Mouse (Mus musculus): Measurements from ENCODE around the gene Fam89b.

Fam89b gene

DNA sequence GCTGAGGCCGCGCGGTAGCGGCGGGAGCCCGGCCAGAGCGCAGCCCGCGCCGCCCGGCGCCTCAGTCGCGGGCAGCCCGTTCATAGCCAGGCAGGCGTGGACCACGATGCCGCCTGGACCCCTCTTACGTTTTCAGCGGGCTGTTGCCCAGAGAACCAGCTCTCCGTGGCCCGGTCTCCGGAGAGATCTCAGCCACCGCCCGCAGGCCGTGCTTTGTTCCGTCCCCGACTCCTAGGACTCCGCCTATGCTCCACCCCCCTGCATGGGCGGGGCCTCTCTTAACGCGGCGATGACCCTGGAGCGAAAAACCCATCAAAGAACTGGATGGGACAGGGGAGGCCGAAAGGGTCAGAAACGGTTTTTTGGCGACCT, at the start of gene Fam89b:
Fam89b (minus strand) TSS at position 210 of the 372 bp plus-strand sequence.
- DNase-seq: peak; percentile 70 to 79

DNA sequence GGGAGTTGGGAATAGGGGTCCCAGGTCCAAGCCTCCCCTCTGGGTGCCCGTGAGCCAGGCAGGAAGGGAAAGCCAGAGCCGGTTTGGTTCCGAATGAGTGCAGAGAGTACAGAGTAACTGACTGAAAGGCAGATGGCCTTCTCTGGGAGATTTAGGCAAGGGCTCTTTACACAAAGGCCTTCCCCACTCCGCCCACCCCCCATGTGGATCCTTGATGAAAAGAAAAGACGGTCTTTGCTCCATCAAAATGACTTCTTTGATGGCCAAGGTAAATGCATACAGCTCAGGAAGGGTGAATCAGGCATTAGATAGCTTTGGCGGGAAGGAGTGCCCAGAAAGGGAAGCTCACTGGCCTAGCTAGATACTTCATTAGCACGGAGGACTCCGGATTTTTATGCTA, 48.9 kb upstream of the Fam89b start:
- DNase-seq: no peak

DNA sequence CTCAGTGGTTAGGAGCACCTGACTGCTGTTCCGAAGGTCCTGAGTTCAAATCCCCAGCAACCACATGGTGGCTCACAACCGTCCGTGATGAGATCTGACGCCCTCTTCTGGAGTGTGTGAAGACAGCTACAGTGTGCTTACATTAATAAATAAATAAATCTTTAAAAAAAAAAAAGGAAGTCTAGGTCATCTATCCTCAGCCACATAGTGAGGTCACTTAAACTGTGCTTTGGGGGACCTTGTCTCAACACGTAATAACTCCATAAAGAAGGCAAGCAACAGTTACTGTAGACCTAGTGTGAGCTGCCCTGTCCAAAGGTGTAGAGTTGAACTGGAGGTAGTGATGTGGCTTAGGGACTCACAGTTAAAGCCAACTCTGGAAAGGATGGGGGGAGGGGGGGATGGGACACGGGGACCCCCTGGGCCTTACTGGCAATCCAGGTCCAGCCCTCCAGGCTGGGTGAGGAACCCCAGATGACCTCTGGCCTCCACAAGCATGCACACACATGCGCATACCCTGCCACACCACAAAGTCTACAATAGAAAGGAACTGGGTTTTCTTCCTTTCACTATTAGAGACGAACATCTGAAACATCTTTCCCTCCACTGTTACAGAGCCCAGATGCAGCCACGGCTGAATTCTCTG, 48.1 kb upstream of the Fam89b start:
- no peak for DNase-seq

DNA sequence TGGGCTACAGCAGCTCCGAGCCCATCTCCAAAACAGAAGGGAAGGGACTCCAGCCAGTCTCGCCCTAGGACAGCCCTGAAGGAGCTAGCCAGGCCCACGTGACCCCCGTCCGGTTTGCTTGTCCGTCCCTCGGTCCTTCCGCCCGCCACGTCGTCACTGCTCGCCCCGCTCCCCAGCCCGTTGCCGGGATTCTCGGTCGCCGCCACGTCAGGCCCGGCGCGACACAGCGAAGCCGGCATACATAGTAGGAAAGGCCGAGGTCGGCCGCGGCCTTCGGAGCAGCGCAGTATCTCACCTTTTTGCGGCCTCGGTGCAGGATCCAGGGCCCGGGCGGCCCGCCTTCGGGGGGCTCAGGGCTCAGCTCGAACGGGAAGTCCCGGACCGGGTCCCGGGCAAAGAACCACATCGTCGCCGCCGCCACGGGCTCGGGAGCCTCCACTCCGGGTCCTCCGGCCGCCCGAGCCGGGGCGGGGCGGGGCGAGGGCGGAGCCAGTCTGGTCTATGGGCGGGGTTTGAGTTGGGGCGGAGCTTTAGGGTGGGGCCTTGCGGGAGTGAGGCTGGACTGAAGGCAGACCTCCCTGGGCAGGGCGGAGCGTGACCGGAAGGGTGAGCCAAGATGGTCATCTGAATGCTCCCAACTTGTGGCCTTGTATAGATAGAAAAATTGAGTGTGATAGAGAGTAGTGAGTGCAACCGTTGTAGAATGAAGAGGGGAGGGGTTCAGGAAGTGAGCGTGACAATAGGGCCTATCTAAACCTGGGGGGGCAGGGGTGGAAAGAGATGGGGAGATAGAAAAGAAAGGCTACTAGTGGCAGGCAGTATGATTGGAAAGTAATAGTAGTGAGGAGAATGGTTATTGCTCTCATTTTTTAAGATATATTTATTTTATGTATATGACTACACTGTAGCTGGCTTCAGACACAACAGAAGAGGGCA, 41.7 kb upstream of the Fam89b start, which contains the start of gene Scyl1:
Scyl1 (minus strand) TSS at position 495 of the 936 bp plus-strand sequence.
- peak; percentile 83 to 87 for DNase-seq

DNA sequence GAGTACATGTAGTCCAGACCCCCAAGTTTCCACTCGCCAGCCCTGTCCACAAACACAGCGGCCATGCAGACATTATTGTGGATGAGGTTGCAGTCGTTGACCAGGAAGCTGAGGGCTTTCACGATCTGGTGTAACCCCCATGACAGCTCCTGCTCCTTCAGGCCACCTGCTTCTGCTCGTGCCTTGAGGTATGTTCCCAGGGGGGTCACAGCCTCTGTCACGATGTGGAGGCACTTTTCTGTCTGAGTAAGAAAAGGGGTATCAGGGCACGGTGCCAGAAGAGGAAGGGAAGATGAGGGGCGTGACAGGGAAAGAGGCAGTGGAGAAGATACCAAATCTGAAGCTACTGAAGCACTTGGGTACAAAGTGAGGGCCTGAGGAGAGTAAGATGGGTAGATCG, 40.9 kb upstream of the Fam89b start:
- no peak for DNase-seq

DNA sequence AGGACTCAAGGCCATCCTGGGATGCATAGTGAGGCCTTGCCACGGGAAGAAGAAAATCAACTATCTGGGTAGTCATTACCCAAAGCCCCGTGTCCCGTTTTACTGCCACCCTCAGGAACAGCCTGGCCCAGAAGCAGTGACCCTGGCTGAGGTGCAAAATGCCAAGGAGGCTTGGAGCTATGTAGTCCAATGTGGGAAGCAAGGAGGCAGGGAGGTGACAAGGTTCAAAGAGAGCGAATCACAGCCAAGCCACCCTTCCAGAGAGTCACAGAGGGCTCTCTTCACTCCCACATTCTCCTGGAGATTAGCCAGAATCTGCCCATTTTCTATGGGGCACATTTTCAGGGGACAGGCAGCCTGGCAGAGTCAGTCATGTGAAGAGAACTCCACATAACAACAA, 37.8 kb upstream of the Fam89b start:
- DNase-seq: no peak

DNA sequence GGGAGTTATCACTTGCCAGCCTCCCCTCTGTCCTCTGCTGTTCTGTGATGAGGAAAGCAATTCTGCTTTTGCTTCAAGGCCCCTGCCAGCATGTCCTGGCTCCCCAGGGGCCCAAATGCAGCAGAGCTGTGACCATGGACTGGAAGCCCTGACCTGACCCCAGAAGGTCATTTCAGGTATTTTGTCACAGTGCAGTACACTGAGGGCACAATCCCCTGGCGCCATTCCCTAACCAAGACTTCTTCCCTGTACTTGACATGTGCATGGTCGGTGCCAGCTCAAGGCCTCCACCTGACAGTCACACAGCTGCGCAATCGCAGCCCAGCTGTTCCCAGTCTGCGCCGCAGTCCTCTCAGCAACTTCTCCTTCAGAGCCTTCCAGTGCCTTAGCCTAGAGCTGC, 33.7 kb upstream of the Fam89b start:
- DNase-seq: no peak

DNA sequence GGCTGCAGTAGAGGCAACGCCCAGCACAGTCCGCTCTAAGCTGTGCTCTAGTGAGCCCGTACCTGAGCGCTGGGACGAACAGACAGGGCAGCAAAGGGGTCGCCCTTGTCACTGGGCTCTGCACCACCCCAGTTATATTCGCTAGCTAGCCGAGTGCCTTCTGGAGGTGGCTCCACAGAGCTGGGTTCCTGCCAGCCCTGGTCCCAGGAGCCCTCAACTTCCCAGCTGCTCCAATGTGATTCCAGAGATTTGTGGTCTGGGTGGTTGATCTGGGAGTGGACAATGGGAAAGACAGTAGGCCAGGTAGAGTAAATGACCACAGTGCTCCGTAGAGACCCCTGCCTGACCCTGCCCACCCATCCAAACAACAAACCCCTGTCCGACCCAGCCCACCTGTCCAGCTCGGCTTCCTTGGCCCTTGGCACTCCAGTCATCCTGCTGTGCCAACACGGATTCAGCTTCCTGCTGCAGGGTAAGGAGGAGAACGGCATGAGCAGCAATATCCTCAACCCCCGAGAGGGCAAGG, 29.5 kb upstream of the Fam89b start:
- no peak for DNase-seq

DNA sequence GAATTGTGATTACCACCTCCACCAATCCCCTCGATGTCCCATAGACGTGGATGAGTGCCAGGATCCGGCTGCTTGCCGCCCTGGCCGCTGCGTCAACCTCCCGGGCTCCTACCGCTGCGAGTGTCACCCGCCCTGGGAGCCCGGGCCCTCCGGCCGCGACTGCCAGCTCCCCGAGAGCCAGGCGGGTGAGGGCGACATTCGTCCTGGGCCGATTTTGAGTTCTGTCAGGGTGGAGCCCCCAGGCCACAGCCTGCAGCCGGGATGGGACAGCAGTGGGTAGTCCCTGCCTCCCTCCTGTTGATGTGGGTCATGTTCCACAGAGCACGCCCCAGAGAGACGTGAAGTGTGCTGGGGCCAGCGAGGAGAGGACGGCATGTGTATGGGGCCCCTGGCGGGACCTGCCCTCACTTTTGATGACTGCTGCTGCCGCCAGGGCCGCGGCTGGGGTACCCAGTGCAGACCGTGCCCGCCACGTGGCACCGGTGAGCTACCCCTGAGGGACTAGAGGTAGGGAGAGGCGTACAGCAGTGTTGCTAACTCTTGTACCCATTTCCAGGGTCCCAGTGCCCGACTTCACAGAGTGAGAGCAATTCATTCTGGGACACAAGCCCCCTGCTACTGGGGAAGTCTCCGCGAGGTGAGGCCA, 27.7 kb upstream of the Fam89b start:
- no peak for DNase-seq

DNA sequence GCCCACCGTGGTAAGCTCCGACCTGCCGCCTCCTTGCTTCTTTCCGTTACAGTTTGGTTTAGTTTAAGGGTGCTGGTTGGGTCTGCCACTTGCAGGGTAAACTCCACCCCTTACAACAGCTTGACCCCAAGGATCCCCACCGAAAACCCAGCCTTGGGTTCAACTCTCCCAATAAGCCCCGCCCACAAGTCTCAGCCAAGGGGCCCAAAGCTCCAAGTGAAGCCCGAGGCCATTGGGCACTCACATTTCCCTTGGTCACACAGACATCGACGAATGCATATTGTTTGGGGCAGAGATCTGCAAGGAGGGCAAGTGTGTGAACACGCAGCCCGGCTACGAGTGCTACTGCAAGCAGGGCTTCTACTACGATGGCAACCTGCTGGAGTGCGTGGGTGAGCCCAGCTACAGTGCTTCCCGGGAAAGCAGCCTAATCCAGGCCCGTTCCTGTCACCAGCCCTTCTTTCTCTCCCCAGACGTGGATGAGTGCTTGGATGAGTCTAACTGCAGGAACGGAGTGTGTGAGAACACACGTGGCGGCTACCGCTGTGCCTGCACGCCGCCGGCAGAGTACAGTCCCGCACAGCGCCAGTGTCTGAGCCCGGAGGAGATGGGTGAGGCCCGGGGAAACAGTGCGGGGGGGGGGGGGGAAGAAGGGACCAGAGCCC, 27.0 kb upstream of the Fam89b start:
- DNase-seq: no peak

DNA sequence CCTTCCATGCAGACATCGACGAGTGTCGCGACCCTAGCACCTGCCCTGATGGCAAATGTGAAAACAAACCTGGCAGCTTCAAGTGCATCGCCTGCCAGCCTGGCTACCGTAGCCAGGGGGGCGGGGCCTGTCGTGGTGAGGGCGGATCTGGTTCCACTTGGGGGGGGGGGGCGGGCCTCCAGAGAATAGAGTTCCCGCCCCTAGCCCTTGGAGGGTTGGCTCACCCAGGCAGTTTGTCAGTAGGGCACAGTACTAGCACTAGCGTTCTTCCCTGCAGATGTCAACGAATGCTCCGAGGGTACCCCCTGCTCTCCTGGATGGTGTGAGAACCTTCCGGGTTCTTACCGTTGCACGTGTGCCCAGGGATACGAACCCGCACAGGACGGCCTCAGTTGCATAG, 22.3 kb upstream of the Fam89b start:
- no peak for DNase-seq

DNA sequence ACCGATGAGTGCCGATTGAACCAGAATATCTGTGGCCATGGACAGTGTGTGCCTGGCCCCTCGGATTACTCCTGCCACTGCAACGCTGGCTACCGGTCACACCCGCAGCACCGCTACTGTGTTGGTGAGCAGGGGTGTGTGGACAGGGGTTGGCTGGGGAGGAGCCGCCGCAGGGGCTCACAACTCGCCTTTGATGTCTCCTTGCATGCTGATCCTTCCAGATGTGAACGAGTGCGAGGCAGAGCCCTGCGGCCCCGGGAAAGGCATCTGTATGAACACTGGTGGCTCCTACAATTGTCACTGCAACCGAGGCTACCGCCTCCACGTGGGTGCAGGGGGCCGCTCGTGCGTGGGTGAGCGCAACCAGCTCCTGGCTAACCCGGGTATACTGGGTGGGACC, 21.5 kb upstream of the Fam89b start:
- no peak for DNase-seq

DNA sequence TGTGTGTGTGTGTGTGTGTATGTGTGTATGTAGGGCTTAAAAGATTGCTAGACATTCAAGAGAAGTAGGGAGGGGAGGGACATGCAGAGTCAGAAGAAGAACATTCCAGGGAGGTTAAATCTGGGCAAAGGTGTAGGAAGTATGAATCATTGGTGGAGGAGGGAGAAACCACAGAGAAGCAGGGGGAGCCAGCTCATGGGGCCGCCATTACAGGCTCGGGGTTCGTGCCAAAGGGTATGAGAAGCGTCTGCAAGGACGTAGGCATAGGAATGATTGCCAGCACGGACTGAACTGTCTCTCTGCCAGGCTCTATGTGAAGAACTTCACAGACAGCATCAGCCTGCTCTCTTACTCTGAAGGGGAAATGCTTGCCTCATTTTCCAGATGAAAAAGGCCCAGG, 20.0 kb upstream of the Fam89b start:
- no peak for DNase-seq

DNA sequence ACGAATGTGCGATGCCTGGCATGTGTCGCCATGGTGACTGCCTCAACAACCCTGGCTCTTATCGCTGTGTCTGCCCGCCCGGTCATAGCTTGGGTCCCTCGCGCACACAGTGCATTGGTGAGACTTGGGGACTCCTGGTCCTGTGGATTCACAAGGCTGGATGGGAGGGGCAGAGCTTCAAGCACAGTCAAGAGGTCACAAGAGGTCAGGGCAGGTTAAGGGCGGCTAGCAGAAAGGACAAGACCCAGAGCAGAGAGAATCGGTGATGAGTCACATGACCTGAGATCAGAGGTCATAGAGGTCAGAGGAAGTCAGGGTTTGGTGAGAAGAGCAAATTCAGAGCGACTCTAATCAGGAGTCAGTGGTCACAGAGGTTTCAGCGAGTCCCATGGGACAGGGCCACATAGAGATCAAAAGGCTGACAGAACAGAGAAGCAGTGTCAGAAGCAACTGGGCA, 17.5 kb upstream of the Fam89b start:
- no peak for DNase-seq

DNA sequence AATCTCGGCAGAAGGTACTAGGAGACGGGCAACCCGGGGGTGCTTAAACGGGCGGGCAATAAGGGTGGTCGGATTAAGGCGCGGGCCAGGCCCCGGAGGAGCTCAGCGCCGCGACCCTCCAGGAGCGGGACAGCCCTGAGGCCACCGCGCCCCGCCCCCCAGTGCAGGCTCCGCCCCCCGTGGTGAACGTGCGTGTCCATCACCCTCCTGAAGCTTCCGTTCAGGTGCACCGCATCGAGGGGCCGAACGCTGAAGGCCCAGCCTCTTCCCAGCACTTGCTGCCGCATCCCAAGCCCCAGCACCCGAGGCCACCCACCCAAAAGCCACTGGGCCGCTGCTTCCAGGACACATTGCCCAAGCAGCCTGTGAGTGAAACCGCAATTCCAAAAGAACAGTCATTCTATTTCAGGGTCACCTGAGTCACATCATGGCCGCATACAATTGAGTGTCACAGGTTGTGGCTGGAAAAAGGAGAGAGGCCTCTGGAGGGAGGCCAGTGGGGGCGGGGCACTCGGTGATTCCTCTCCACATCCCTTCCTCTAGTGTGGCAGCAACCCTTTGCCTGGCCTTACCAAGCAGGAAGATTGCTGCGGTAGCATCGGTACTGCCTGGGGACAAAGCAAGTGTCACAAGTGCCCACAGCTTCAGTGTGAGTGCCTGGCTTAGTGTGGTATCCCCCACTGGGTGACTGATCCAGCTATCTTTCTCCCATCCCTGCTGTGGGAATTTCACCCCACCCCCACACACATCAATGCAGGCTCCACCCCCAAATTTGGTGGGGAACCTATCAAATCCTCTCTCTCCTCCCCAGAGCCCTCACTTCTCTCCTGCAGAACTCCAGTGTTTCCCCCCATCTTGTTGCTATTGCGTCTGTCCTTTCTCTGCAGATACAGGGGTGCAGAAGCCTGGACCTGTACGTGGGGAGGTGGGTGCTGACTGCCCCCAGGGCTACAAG, 16.6 kb upstream of the Fam89b start:
- DNase-seq: no peak

DNA sequence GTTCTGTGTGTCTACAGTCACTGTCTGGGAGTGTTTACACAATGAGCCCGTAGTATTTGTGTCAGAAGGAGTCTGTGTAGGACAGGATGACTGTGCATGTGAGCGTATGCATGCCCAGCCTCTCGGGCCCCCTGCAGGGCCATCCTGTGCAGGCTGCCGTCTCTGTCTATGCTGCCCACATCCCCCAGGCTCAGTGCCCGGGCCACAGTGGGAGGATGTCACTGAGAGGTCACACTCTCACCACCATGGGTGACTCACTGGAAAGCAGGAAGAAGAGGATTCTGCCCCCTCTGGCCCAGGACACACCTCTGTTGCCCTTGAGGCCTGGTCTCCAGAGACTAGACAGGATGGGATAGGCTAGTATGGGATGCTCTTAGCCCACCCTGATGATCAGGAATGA, 14.1 kb upstream of the Fam89b start:
- DNase-seq: no peak

DNA sequence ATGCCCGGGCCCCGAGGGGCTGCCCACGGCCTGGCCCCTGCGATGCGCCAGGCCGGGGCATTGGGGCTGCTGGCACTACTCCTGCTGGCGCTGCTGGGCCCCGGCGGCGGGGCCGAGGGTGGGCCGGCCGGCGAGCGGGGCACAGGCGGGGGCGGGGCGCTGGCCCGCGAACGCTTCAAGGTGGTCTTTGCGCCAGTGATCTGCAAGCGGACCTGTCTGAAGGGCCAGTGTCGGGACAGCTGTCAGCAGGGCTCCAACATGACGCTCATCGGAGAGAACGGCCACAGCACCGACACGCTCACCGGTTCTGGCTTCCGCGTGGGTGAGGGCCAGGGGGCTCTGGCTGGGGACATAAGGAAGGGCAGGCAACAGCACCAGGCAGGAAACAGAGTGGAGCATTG, 12.8 kb upstream of the Fam89b start:
- DNase-seq: no peak

DNA sequence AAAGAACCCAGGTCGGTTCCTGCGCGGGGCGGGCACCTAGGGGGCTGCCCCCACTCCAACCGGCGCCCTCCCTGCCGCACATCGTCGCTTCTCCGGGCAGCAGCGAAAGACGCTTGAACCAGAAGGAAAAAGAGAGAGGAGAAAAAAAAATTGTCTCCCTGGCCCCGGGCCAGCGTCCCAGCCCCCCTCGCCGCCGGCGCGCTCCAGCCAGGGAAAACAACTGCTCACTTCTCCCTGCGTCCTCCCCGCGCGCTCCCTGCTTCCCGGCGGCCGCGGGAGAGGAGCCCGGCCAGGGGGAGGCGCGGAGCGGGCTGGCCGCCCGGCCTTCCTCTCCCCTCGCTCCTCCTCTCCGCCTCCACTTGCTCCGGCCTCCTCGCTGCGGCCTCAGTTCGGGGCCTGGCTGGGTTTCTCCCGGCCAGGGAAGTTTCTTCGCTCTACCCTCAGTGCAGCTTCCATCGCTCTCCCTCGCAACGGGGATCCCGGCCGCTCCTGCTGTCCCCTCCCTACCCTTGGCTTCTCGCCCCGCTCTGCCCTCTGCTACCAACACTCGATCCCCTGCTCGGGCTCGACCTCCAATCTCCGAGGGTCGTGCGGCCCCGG, 12.3 kb upstream of the Fam89b start:
- DNase-seq: no peak

DNA sequence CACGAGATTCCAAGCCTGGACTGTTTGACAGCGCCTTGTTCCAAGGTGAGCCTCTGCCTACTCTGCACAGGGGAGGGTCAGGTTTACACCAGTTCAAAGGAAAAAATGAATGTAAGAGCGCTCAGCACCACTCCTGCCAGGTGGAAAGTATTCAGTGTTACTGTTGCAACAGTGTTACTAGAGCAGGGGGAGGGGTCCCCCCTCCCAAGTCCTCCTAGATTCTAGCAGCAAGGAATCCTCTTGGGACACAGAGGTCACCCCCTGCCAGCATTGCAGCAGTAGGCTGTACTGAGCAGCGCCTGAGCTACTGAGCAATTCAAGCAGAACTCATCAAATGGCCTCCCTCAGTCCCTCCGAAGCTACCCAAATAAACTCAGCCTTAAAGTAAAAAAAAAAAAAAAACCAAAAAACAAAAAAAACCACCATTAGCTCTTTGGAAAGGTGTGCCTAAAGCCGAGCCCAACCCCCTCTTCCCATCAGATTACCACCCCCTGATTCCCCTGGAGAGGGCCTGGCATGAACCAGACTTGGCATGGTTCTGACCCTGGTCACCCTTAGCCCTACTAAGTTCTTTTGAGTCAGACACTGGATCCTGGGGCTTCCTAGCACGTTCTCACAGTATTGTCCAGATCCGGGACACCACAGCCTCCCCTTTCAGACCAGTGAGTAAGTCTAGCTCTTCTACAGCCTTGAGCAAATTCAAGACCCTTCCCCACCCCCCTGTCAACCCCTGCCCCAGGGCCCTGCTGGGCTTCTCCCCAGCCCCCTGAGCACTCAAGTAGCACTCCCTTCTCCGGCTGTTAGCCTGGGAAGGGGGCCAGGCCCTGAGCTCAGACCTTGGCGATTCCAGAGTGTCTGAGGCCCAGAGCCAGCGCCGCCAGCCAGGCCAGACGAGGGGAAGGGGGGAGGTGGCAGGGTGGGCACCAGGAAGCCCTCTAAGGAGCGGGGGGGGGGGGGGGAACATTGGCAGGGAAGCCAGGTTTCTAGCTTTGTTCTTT, 11.2 kb upstream of the Fam89b start, which contains the start of gene Ltbp3:
Ltbp3 (plus strand) TSS at position 585 of the 998 bp plus-strand sequence.
- no peak for DNase-seq

DNA sequence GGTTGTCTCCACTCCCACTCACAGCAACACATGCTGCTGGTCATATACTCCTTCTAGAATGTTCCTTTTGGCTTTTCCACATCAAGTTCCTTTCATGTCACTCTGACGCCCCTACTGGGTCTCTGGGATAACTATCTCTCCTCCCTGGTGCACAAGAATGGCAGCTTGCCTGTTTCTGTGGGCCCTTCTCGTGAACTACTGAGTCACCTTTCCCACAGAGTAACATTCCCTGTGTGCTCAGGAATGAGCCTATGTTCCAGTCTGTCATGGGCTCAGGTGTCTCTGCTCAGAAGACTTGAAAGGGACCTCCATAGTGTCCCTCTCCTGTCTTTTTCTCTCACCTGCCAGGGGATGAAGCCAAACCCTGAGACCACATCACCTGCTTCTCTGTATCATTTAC, 10.0 kb upstream of the Fam89b start:
- no peak for DNase-seq

Data from thymus, adult 18-20 months (tissue).